Comparison of ENCODE assay signal across 8 mouse cellular contexts in the genomic region with DNA sequence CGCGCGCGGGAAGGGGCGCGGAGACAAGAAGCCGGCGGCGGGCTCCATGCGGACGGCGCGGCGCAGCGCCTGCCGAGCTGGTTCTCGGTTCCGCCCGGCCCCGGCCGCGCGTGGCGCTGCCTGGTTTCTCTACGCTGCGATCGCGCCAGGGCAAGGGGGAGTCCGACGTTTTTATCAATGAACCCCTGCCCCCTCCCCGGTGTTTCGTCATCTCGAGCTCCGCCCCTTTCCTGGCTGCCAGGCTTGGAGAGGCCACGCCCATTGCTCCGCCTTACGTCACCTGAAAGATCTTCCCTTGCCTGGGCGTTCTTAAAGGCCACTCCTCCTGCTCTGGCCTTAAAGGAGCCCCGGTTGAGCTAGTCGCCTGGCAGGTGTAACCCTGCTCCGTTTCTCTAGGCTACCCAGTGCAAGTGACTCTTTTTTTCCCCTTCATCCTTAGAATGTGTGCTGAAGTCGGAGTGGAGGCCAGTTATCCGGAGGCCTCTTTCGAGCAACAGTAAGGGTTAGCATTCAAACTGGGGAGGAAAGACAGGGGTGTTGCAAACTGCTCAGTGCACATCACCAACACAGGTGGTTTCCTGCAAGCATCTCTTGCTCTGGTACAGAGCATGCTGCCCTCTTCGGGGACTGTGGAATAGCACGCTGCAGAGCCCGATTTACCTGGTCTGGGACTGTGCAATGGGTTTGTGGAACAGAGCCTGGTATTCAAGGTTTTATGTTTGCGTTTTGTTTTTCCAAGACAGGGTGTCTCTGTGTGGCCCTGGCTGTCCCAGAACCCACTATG. TPM values are rescaled to one million over a fixed set of nuclear protein-coding genes. Genes with fewer than 3 reads are reported as not detected.
A peak's percentile ranks its signal among the peaks of the same experiment; 100 is the strongest.
DNase-seq lines count a peak whose midpoint lies in the region; ATAC-seq lines count a peak whose summit lies in the region.

A gene (minus strand): TSS at position 147 of the 784 bp plus-strand sequence.

- peak within 1 kb of the TSS; percentile 80 for H3K9ac ChIP-seq in forebrain, embryonic 11.5 days (ENCODE audit: low read length)
- peak within 1 kb of the TSS; percentile 83 for H3K9ac ChIP-seq in heart, embryonic 16.5 days (ENCODE audit: low read length)
- peak within 1 kb of the TSS; percentile 76 for H3K9ac ChIP-seq in liver, embryonic 15.5 days
- peak within 1 kb of the TSS; percentile 89 for H3K9ac ChIP-seq in neural tube, embryonic 12.5 days

- H3K27me3 ChIP-seq in forebrain, embryonic 11.5 days (ENCODE audit: control insufficient read depth, insufficient read depth, low read length): peaks cover 3% of the 10 kb centered on the region
- H3K27me3 ChIP-seq in heart, embryonic 16.5 days (ENCODE audit: control insufficient read depth, insufficient read depth, low read length): peaks cover 15% of the 10 kb centered on the region
- H3K27me3 ChIP-seq in liver, embryonic 15.5 days: peaks cover 30% of the 10 kb centered on the region
- H3K27me3 ChIP-seq in neural tube, embryonic 12.5 days (replicated peaks): peaks cover 8% of the 10 kb centered on the region; the same call in 1 of the 2 replicates

- H3K4me1 ChIP-seq in forebrain, embryonic 11.5 days (replicated peaks; ENCODE audit: control insufficient read depth, insufficient read depth, low read length): peaks cover 18% of the 10 kb centered on the region
- peaks cover 4% of the 10 kb centered on the region for H3K4me1 ChIP-seq in heart, embryonic 16.5 days (ENCODE audit: control insufficient read depth, insufficient read depth, low read length)
- peaks cover 50% of the 10 kb centered on the region for H3K4me1 ChIP-seq in liver, embryonic 15.5 days (replicated peaks)
- H3K4me1 ChIP-seq in neural tube, embryonic 12.5 days: peaks cover 28% of the 10 kb centered on the region

- H3K27ac ChIP-seq in forebrain, embryonic 11.5 days (ENCODE audit: low read depth, low read length): no peak within 1 kb of the TSS; the same call in 1 of the 2 replicates
- no peak within 1 kb of the TSS for H3K27ac ChIP-seq in heart, embryonic 16.5 days (ENCODE audit: low read length)
- peak within 1 kb of the TSS; percentile 79 for H3K27ac ChIP-seq in liver, embryonic 15.5 days (replicated peaks)
- H3K27ac ChIP-seq in neural tube, embryonic 12.5 days: peak within 1 kb of the TSS; percentile 57

- DNase-seq in CD8-positive naive resting alpha-beta T cell, adult 2 months (ENCODE audit: low read depth in 2 of 2, low spot score in 2 of 2): peak; percentile 97 to 98
- DNase-seq in c-Kit-positive CD71-negative TER-119-negative erythroid progenitor cells, embryonic 14.5 days (ENCODE audit: low read depth): peak; percentile 98
- DNase-seq in forebrain, embryonic 11.5 days (ENCODE audit: low spot score): peak; percentile 97
- peak; percentile 98 to 99 for DNase-seq in kidney, postnatal 36 days
- peak; percentile 95 for DNase-seq in telencephalon, adult 2 months (ENCODE audit: low read depth, low spot score)

- 2% methylated on average over 45 of the region's 48 CpGs for WGBS in forebrain, embryonic 11.5 days
- WGBS in heart, embryonic 16.5 days: 2% methylated on average over 42 of the region's 48 CpGs
- WGBS in liver, embryonic 15.5 days (ENCODE audit: insufficient replicate concordance): 2% methylated on average over 48 of the region's 48 CpGs
- 2% methylated on average over 48 of the region's 48 CpGs for WGBS in neural tube, embryonic 12.5 days

- ATAC-seq in forebrain, embryonic 11.5 days (replicated peaks; ENCODE audit: low FRiP score): peak; percentile 81
- peak; percentile 90 for ATAC-seq in heart, embryonic 16.5 days (replicated peaks; ENCODE audit: extremely low read depth, insufficient read depth, low FRiP score)
- peak; percentile 71 for ATAC-seq in liver, embryonic 15.5 days (ENCODE audit: insufficient read depth)
- peak; percentile 80 for ATAC-seq in neural tube, embryonic 12.5 days (ENCODE audit: low FRiP score, low read depth)

- no peaks in the 10 kb centered on the region for H3K36me3 ChIP-seq in forebrain, embryonic 11.5 days (ENCODE audit: control insufficient read depth, insufficient read depth, low read length)
- H3K36me3 ChIP-seq in heart, embryonic 16.5 days (ENCODE audit: control insufficient read depth, insufficient read depth): no peaks in the 10 kb centered on the region
- H3K36me3 ChIP-seq in liver, embryonic 15.5 days (replicated peaks): 0 out of 2 replicates have a peak, but pooled peaks cover 4% of the 10 kb centered on the region
- peaks cover 13% of the 10 kb centered on the region; the same call in 1 of the 2 replicates for H3K36me3 ChIP-seq in neural tube, embryonic 12.5 days

- peak within 1 kb of the TSS; percentile 95 for H3K4me2 ChIP-seq in forebrain, embryonic 11.5 days (ENCODE audit: low read depth, low read length, severe bottlenecking)
- peak within 1 kb of the TSS; percentile 94 for H3K4me2 ChIP-seq in heart, embryonic 16.5 days (ENCODE audit: low read depth, low read length)
- peak within 1 kb of the TSS; percentile 98 for H3K4me2 ChIP-seq in liver, embryonic 15.5 days
- H3K4me2 ChIP-seq in neural tube, embryonic 12.5 days (replicated peaks): peak within 1 kb of the TSS; percentile 80

- peak within 1 kb of the TSS; percentile 83 for H3K4me3 ChIP-seq in forebrain, embryonic 11.5 days (ENCODE audit: low read depth, low read length)
- H3K4me3 ChIP-seq in heart, embryonic 16.5 days (ENCODE audit: low read length): peak within 1 kb of the TSS; percentile 81
- H3K4me3 ChIP-seq in liver, embryonic 15.5 days (replicated peaks): peak within 1 kb of the TSS; percentile 80
- H3K4me3 ChIP-seq in neural tube, embryonic 12.5 days: peak within 1 kb of the TSS; percentile 89

- no peaks in the 10 kb centered on the region for H3K9me3 ChIP-seq in forebrain, embryonic 11.5 days (ENCODE audit: control insufficient read depth, low read length)
- no peaks in the 10 kb centered on the region for H3K9me3 ChIP-seq in heart, embryonic 16.5 days (replicated peaks; ENCODE audit: control insufficient read depth, low read length)
- H3K9me3 ChIP-seq in liver, embryonic 15.5 days (replicated peaks): no peaks in the 10 kb centered on the region
- no peaks in the 10 kb centered on the region for H3K9me3 ChIP-seq in neural tube, embryonic 12.5 days

RNA-seq across cellular contexts. Expression of the gene that starts here (rescaled TPM):
- polyA plus RNA-seq in forebrain, embryonic 11.5 days (2014; fragmentation: Nextera tagmentation; extraction: Ambion mirVana): 16.0 and 17.4 TPM in 2 replicates
- 1.9 and 2.2 TPM in 2 replicates for polyA plus RNA-seq in heart, embryonic 16.5 days (2015; fragmentation: Nextera tagmentation; extraction: Ambion mirVana)
- 2.5 and 3.2 TPM in 2 replicates for polyA plus RNA-seq in liver, embryonic 15.5 days (2015; fragmentation: Nextera tagmentation; extraction: Ambion mirVana)
- 39.3 and 41.4 TPM in 2 replicates for polyA plus RNA-seq in neural tube, embryonic 12.5 days (2016; fragmentation: Nextera tagmentation; extraction: Ambion mirVana)

Comparison
In these comparisons a context has a peak if more than half of its experiments do, and no peak if none do; other contexts are left out.
1. H3K27ac ChIP-seq: peak in liver, embryonic 15.5 days (single experiment) and neural tube, embryonic 12.5 days (single experiment); none in forebrain, embryonic 11.5 days (single experiment) and heart, embryonic 16.5 days (single experiment).
2. Peak in every context shown above with its lines, with median percentiles within 50 percentile points of each other: DNase-seq, ATAC-seq, H3K4me2 ChIP-seq, H3K4me3 ChIP-seq and H3K9ac ChIP-seq.